Mouse (Mus musculus): Measurements from ENCODE around the gene Vmn2r11.
"Not testable (repeated sequence)": the region's sequence is repeated elsewhere in the genome, so short reads cannot be mapped to it uniquely, and the experiment has no call there.

Gene Vmn2r11

DNA sequence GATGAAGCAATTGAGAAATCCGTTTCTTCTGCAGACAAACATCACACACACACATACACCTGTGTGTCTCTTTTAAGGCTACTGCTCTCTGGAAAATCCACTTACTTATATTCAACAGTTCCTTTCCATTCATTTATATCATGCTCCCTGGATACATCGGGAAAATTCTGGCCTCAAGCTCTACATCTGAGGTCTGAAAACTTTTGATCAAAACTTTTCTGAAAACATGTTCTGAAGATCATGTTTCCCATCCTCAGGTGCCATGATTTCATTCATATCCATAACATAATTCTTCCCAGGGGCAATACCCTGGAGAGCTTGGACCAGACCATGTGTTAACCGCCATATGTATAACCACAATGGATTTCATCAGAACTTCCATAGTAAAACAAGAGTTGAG lies at the start of gene Vmn2r11:
Gene Vmn2r11 (minus strand): TSS at position 101 of the 400 bp plus-strand sequence.
- DNase-seq (ENCODE audit: low read depth, low spot score), result not testable (repeated sequence)

DNA sequence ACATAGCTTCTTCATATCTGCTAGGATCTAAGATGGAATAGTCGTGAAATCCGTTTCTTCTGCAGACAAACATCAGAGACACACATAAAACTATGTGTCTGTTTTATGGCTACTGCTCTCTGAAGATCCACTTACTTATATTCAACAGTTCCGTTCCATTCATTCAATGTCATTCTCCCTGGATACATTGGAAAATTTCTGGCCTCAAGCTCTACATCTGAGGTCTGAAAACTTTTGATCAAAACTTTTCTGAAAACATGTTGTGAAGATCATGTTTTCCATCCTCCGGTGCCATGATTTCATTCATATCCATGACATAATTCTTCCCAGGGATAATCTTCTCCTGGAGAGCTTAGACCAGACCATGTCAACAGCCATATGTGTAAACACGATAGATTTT lies 38.5 kb upstream of the Vmn2r11 start, which contains the start of gene Vmn2r12:
Gene Vmn2r12 (minus strand): TSS at position 101 of the 400 bp plus-strand sequence.
- DNase-seq (ENCODE audit: low read depth, low spot score), result not testable (repeated sequence)

- DNase-seq (ENCODE audit: low read depth, low spot score), result not testable (repeated sequence)
These were observed 37.1 kb upstream of the Vmn2r11 start for GRCm38 (mm10) chr5:109096482-109096881.

- not testable (repeated sequence) for DNase-seq (ENCODE audit: low read depth, low spot score)
These were observed 12.6 kb upstream of the Vmn2r11 start for GRCm38 (mm10) chr5:109072016-109072415.

DNA sequence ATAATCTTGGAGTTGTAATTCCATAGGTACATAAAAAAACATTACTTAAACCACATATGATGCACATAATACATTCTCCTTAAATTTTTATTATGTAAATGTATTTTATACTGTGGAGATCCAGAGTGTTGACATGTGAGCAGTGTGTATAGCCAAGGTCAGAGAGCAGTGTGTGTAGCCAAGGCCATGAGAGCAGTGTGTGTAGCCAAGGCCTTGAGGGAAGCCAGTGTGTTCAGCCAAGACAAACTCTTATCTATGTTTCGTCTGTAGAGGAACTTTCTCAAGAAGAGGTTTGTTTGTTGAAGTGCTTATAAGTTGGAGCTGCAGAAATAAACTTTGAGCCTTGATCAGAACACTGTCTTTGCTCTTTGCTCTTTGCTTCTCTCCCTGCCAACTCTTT lies 4.1 kb downstream of the Vmn2r11 start:
- no peak for DNase-seq (ENCODE audit: low read depth, low spot score)

GRCm38 (mm10) chr5:109032591-109032990 lies 26.8 kb downstream of the Vmn2r11 start:
- DNase-seq (ENCODE audit: low read depth, low spot score), result no peak

DNA sequence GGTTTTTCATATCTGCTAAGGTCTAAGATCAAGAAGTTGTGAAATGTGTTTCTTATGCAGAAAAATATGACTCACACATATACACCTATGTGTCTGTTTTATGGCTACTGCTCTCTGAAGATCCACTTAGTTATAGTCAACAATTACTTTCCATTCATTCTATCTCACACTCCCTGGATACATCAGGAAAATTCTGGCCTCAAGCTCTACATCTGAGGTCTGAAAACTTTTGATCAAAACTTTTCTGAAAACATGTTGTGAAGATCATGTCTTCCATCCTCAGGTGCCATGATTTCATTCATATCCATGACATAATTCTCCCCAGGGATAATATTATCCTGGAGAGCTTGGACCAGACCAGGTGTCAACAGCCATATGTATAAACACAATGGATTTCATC lies 52.9 kb downstream of the Vmn2r11 start, which contains the start of gene Vmn2r10:
Gene Vmn2r10 (minus strand): TSS at position 101 of the 400 bp plus-strand sequence.
- not testable (repeated sequence) for DNase-seq (ENCODE audit: low read depth, low spot score)
